Mouse (Mus musculus): ENCODE data around the gene Nsun5.

Nsun5 gene

GRCm38 (mm10) chr5:135371195-135371594, 1.4 kb downstream of the Nsun5 start:
- no peak for DNase-seq (ENCODE audit: low read depth in 2 of 2, low spot score in 2 of 2)

GRCm38 (mm10) chr5:135373601-135374000, 3.8 kb downstream of the Nsun5 start:
- DNase-seq (ENCODE audit: low read depth in 2 of 2, low spot score in 2 of 2), result no peak

DNA sequence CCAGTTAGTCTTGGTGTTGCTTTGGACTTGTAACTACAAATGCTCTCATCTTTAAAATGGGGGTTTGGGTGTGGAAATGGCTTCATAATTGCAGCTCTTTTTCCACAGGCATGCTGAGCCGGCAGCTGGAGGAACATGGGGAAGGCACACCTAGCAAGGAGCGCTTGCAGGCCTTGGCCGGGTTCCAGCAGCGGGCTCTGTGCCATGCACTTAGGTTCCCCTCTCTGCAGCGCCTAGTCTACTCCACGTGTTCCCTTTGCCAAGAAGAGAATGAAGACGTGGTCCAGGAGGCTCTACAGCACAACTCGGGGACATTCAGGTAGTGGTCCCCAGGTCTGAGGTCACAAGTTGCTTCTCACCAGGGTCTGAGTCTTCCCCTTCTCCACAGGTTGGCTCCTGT, 5.4 kb downstream of the Nsun5 start:
- DNase-seq (ENCODE audit: low read depth in 2 of 2, low spot score in 2 of 2), result no peak

DNA sequence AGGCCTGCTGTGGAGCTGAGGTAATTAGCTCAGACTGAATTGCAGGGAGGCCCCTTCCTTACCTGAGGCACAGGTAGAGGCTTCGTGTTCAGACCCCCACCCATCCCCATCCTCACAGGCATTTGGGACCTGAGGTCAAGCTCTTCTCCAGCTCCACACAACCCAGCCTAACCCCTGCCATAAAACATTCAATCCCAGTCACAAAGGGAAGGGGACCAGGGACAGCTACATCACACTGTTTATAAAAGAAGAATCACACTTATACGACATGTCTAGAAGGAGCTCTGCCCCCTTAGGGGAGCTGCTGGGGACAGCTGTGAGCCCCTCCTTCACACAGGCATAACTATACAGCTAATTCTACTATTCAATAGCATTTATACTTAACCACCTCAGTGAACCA, 6.6 kb downstream of the Nsun5 start:
- DNase-seq (ENCODE audit: low read depth in 2 of 2, low spot score in 2 of 2), result no peak

GRCm38 (mm10) chr5:135380681-135381080, 10.9 kb downstream of the Nsun5 start:
- no peak for DNase-seq (ENCODE audit: low read depth in 2 of 2, low spot score in 2 of 2)

- no peak for DNase-seq (ENCODE audit: low read depth in 2 of 2, low spot score in 2 of 2)
These were observed 11.7 kb downstream of the Nsun5 start for GRCm38 (mm10) chr5:135381356-135381925.

- DNase-seq (ENCODE audit: low read depth in 2 of 2, low spot score in 2 of 2), result no peak
These were observed 13.0 kb downstream of the Nsun5 start for GRCm38 (mm10) chr5:135382746-135383145.

DNA sequence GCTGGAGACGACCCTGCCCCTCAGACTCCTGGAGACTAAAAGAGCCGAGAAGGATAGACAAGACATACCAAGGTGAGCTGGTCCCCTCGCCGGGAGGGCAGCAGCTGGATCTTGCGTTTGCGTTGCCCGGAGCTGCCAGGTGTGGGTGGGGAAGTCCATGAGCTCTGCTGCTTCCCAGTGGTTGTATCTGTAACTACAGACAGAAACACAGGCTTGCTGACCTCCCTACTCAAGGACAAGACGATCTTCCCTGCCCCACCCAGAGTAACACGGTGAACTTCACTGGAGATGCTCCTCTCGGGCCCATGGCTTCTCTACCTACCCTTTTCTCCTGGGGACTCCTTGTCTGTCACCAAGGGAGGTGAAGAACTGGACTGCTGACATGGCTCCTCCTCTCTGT, 14.0 kb downstream of the Nsun5 start:
- DNase-seq (ENCODE audit: low read depth in 2 of 2, low spot score in 2 of 2), result no peak

DNA sequence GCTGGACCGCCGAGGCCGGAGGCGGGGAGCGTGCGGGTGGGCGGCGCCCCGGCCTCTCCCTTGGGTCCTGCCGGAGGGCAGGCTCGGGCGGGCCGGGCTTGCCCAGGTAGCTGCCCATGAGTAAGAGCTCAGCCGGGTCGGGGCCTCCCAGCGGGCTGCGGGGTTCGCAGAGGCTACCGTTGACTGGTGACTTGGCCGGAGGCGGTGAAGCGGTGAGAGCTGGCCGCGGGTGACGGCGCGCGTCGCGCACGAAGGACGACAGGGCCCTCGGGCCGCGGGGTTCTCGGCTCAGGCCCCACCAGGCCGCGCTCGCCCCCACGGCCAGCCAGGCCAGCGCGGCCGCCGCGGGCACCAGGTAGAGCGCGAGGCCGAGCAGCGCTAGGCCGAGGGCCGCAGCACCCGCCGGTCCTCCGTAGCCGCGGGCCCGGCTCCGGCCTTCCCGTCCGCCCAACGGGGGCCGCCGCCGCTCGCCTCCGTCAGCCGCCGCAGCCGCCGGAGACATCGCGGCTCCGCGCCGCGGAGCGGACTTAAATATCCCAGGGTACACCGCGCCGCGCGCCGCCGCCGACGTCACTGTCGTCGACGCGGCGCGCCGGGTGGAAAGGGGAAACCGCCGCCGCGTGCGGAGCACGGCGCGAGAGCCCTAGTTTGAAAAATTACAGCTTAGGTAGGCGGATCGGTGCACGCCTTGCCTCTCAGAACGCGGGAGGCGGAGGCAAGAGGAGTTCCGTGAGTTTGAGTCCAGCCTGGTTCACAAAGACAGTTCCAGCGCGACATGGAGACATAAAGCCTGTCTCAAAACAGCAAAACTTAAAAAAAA, 24.5 kb downstream of the Nsun5 start, which contains the start of gene Pom121:
Gene Pom121, minus strand, starts transcription at position 543 of the 820 bp plus-strand sequence.
- peak; percentile 73 for DNase-seq (ENCODE audit: low read depth in 2 of 2, low spot score in 2 of 2)

- DNase-seq (ENCODE audit: low read depth in 2 of 2, low spot score in 2 of 2), result peak in 1 of 2 experiments; percentile 35
These were observed 26.1 kb downstream of the Nsun5 start for GRCm38 (mm10) chr5:135395826-135396225.

DNA sequence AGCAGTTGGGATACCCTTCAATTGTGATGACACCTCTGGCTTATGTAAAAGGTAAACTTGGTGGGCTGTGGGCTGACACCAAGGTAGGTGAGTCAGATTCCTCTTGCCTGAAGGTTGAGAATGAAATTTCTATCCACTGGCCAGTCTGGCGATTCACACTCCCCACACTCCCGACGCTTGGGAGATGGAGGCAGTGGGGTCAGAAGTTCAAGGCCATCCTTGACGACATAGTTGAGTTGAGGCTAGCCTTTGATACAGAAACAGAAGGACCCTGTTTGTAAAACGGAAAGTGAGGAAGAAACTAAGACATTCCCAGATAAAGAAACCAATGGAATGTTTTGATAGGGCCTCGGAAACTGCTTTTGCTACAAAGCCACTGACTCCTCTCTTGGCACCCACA, 29.6 kb downstream of the Nsun5 start:
- DNase-seq (ENCODE audit: low read depth in 2 of 2, low spot score in 2 of 2), result no peak

- peak; percentile 51 to 71 for DNase-seq (ENCODE audit: low read depth in 2 of 2, low spot score in 2 of 2)
These were observed 30.5 kb downstream of the Nsun5 start for GRCm38 (mm10) chr5:135400244-135400643.

DNA sequence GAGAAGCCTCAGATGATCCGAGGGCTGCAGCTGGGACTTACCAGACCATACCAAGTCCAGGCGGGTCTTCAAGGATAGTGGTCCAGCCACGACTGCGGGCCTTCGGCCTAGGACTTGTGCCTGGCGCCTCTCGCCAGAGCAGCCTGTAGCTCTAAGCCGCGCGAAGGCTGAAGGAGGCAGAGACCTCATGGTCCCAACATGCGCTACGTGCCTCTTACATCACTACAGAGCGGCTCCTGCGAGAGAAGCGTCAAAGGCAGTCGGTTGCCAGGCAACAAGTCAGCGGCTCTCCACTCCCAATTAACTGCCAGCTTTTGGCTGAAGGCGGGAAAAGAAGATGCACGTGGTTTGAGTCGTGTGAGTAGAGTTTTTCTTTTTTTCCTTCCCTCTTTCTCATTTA, 34.9 kb downstream of the Nsun5 start:
- DNase-seq (ENCODE audit: low read depth in 2 of 2, low spot score in 2 of 2), result no peak

- DNase-seq (ENCODE audit: low read depth in 2 of 2, low spot score in 2 of 2), result no peak
These were observed 35.7 kb downstream of the Nsun5 start for GRCm38 (mm10) chr5:135405437-135405836.

- no peak for DNase-seq (ENCODE audit: low read depth in 2 of 2, low spot score in 2 of 2)
These were observed 38.4 kb downstream of the Nsun5 start for GRCm38 (mm10) chr5:135408114-135408513.

- DNase-seq (ENCODE audit: low read depth in 2 of 2, low spot score in 2 of 2), result no peak
These were observed 40.5 kb downstream of the Nsun5 start for GRCm38 (mm10) chr5:135410266-135410665.

Data from CD8-positive naive resting alpha-beta T cell, adult 2 months (primary cell).